Mouse (Mus musculus) liver, postnatal 0 days (tissue): ENCODE measurements at regions not wholly inside any gene's neighbourhood (a gene's known extent, or its start where the extent isn't known, plus 50 kb on each side); places are given as distances from the start of the nearest gene placed in this dataset.

Source experiments
- CTCF ChIP-seq: sonication (generic); IDR thresholded peaks from 2 replicates; pipeline ENCODE4 v1.5.1; 2016; ENCODE audit warnings: antibody characterized with exemption, low read depth
- EP300 ChIP-seq: IDR thresholded peaks from 2 replicates; pipeline ENCODE4 v1.6.1; 2016; ENCODE audit warnings: antibody characterized with exemption, low read depth, mild to moderate bottlenecking

DNA sequence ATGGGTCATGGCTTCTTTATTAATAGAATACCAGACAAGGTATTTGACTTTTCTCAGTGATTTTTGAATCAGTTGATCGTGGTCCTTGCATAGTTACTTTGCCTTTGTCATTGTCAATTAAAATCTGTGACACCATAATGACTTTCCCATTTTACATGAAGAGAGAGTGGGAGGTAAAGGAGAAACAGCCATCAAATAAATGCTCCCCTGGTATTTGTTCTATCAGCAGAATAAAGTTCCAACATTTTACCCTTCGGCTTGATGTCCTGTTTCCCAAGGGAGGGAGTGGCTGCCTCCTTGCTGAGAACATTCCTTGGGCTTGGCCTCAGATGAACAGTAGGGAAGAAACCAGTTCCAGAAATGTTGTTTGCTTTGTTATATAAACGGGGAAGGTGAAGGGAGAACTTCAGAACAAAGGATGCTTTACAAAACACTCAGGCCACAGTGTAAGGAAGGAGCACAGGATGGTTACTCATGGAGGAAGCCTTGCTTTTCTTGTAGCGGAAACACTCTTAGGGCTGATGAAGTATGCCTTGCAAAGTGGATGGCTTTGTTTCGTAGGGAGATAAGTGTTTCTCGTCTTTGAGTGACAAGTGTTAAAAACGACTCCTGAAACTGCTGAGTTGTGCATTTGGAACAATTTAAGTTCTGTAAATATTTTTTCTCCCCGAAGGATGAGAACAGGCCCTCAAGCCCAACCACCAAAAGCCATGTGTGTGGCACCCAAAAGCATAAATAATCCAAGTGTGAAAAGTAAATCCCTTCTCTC, 404.8 kb upstream of the Alcam start:
- no peak for TF ChIP-seq EP300
- TF ChIP-seq CTCF, result no peak
